Mouse (Mus musculus) testis, postnatal 14 days (tissue): ENCODE measurements around the gene Btn1a1.

Source experiments
- DNase-seq: peaks from one replicate; pipeline ENCODE4 v3.0.0; 2021; ENCODE audit warnings: low spot score

Gene Btn1a1

GRCm38 (mm10) chr13:23436861-23437822, 28.6 kb downstream of the Btn1a1 start:
- no peak for DNase-seq

- DNase-seq, result no peak
These were observed 29.5 kb downstream of the Btn1a1 start for GRCm38 (mm10) chr13:23436231-23436661.

GRCm38 (mm10) chr13:23435676-23436075, 30.0 kb downstream of the Btn1a1 start:
- no peak for DNase-seq

GRCm38 (mm10) chr13:23435241-23435640, 30.5 kb downstream of the Btn1a1 start:
- no peak for DNase-seq

GRCm38 (mm10) chr13:23434426-23434825, 31.3 kb downstream of the Btn1a1 start:
- no peak for DNase-seq

GRCm38 (mm10) chr13:23433801-23434200, 31.9 kb downstream of the Btn1a1 start:
- no peak for DNase-seq

GRCm38 (mm10) chr13:23433206-23433605, 32.5 kb downstream of the Btn1a1 start:
- no peak for DNase-seq

GRCm38 (mm10) chr13:23432562-23433201, 33.0 kb downstream of the Btn1a1 start:
- peak; percentile 92 for DNase-seq

GRCm38 (mm10) chr13:23431351-23431771, 34.3 kb downstream of the Btn1a1 start:
- peak; percentile 68 for DNase-seq

- DNase-seq, result peak; percentile 72
These were observed 35.0 kb downstream of the Btn1a1 start for GRCm38 (mm10) chr13:23430734-23431133.

GRCm38 (mm10) chr13:23429771-23430380, 35.8 kb downstream of the Btn1a1 start:
- DNase-seq, result no peak

- DNase-seq, result no peak
These were observed 37.3 kb downstream of the Btn1a1 start for GRCm38 (mm10) chr13:23428166-23428993.

GRCm38 (mm10) chr13:23427401-23427910, 38.2 kb downstream of the Btn1a1 start:
- DNase-seq, result no peak

GRCm38 (mm10) chr13:23426922-23427321, 38.8 kb downstream of the Btn1a1 start:
- DNase-seq, result peak; percentile 51

GRCm38 (mm10) chr13:23426335-23426734, 39.4 kb downstream of the Btn1a1 start:
- DNase-seq, result no peak

GRCm38 (mm10) chr13:23425505-23425904, 40.2 kb downstream of the Btn1a1 start:
- peak; percentile 79 for DNase-seq

- DNase-seq, result peak; percentile 87
These were observed 41.0 kb downstream of the Btn1a1 start for GRCm38 (mm10) chr13:23424494-23425325.

GRCm38 (mm10) chr13:23424052-23424380, 41.7 kb downstream of the Btn1a1 start:
- no peak for DNase-seq

GRCm38 (mm10) chr13:23423286-23424051, 42.2 kb downstream of the Btn1a1 start, which contains the start of gene Abt1:
Gene Abt1, minus strand, starts transcription at chr13:23423866.
- peak; percentile 95 for DNase-seq

- no peak for DNase-seq
These were observed 43.4 kb downstream of the Btn1a1 start for GRCm38 (mm10) chr13:23422351-23422750.
